ENCODE assay signal across 12 mouse cellular contexts in the genomic region with DNA sequence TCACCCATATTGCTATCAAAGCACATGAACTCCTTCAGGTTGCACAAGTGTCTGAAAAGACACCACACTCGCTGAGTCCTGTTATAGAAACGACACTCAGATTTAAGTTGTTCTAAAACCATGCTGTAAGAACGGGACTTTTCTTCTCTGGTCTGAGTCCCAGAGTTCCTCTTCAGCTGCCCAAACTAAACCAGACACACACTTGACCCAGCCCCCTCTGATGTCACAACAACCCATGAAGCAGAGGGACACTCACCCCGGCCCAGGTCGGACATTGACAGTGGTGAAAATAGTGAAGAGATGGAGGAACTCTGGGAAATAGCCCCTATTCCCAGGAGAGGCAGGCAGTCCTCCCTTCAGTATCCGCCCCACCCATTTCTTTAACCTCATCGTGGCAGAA. TPM values are rescaled to one million over a fixed set of nuclear protein-coding genes. Genes with fewer than 3 reads are reported as not detected.
DNase-seq lines count a peak whose midpoint lies in the region; ATAC-seq and TF ChIP-seq lines count a peak whose summit lies in the region.
"Had no signal": no experiment of that assay in that cellular context is flagged by ENCODE, and none has a peak within 500 bp of the region (broad histone marks: within the 10 kb centered on the region; RNA-seq: fewer than 3 reads in every experiment).

No protein-coding gene starts in this region.

- H3K4me2 ChIP-seq in hindbrain, embryonic 13.5 days = peak overlapping the region; percentile 72
- H3K4me2 ChIP-seq in neural tube, embryonic 12.5 days (replicated peaks) = 0 out of 2 replicates have a peak overlapping the region, but pooled peaks have one; percentile 59
- H3K4me2 ChIP-seq in limb, embryonic 12.5 days = 0 out of 2 replicates have a peak overlapping the region, but pooled peaks have one; percentile 62

- H3K36me3 ChIP-seq in hindbrain, embryonic 13.5 days = no peaks in the 10 kb centered on the region
- no peaks in the 10 kb centered on the region for H3K36me3 ChIP-seq in hindbrain, embryonic 10.5 days
- no peaks in the 10 kb centered on the region for H3K36me3 ChIP-seq in neural tube, embryonic 12.5 days
- H3K36me3 ChIP-seq in limb, embryonic 12.5 days = no peaks in the 10 kb centered on the region
- no peaks in the 10 kb centered on the region for H3K36me3 ChIP-seq in thymus, adult 2 months (ENCODE audit: control insufficient read depth, insufficient read depth, low read length)

- H3K27ac ChIP-seq in hindbrain, embryonic 13.5 days = no peak overlapping the region
- H3K27ac ChIP-seq in hindbrain, embryonic 10.5 days = no peak overlapping the region
- no peak overlapping the region for H3K27ac ChIP-seq in neural tube, embryonic 12.5 days
- H3K27ac ChIP-seq in limb, embryonic 12.5 days = no peak overlapping the region
- no peak overlapping the region; the same call in 1 of the 2 replicates for H3K27ac ChIP-seq in thymus, adult 2 months (ENCODE audit: control insufficient read depth, insufficient read depth, low read length)

- no peaks in the 10 kb centered on the region for H3K9me3 ChIP-seq in hindbrain, embryonic 13.5 days
- H3K9me3 ChIP-seq in hindbrain, embryonic 10.5 days = no peaks in the 10 kb centered on the region
- H3K9me3 ChIP-seq in neural tube, embryonic 12.5 days = no peaks in the 10 kb centered on the region
- H3K9me3 ChIP-seq in limb, embryonic 12.5 days = no peaks in the 10 kb centered on the region

- no peak for TF ChIP-seq POLR2A in thymus, adult 2 months (IDR thresholded peaks at IDR 0.05; ENCODE audit: control insufficient read depth, extremely low read depth, insufficient read depth, low read length, poor library complexity)

- no peak for TF ChIP-seq CTCF in thymus, adult 2 months (IDR thresholded peaks at IDR 0.05; ENCODE audit: borderline replicate concordance, control insufficient read depth, extremely low read depth, insufficient read depth, low read length, poor library complexity)

- H3K9ac ChIP-seq in hindbrain, embryonic 13.5 days = no peak overlapping the region
- no peak overlapping the region for H3K9ac ChIP-seq in neural tube, embryonic 12.5 days
- no peak overlapping the region for H3K9ac ChIP-seq in limb, embryonic 12.5 days (replicated peaks)

- H3K27me3 ChIP-seq in hindbrain, embryonic 13.5 days = peaks cover 23% of the 10 kb centered on the region
- H3K27me3 ChIP-seq in hindbrain, embryonic 10.5 days (ENCODE audit: insufficient read depth, poor library complexity, severe bottlenecking) = peaks cover 16% of the 10 kb centered on the region
- H3K27me3 ChIP-seq in neural tube, embryonic 12.5 days (replicated peaks) = no peaks in the 10 kb centered on the region
- H3K27me3 ChIP-seq in limb, embryonic 12.5 days = peaks cover 15% of the 10 kb centered on the region
- H3K27me3 ChIP-seq in thymus, adult 2 months (ENCODE audit: control insufficient read depth, insufficient read depth, low read length) = peaks cover 5% of the 10 kb centered on the region; the same call in 1 of the 2 replicates

- no peak overlapping the region for H3K4me3 ChIP-seq in hindbrain, embryonic 13.5 days
- H3K4me3 ChIP-seq in hindbrain, embryonic 10.5 days = no peak overlapping the region
- no peak overlapping the region for H3K4me3 ChIP-seq in neural tube, embryonic 12.5 days
- H3K4me3 ChIP-seq in limb, embryonic 12.5 days (replicated peaks) = peak overlapping the region; percentile 41; the same call in 1 of the 2 replicates
- H3K4me3 ChIP-seq in thymus, adult 2 months (ENCODE audit: control insufficient read depth, insufficient read depth, low read length) = no peak overlapping the region

- ATAC-seq in hindbrain, embryonic 13.5 days (ENCODE audit: low FRiP score) = no peak
- no peak for ATAC-seq in neural tube, embryonic 12.5 days (ENCODE audit: low FRiP score, low read depth)
- no peak for ATAC-seq in limb, embryonic 12.5 days (ENCODE audit: insufficient number of reproducible peaks, insufficient read depth, low FRiP score, low TSS enrichment, low read depth)

- WGBS in hindbrain, embryonic 13.5 days = 77% methylated on average over 7 of the region's 7 CpGs
- 77% methylated on average over 7 of the region's 7 CpGs for WGBS in hindbrain, embryonic 10.5 days
- 72% methylated on average over 7 of the region's 7 CpGs for WGBS in neural tube, embryonic 12.5 days
- 73% methylated on average over 7 of the region's 7 CpGs for WGBS in limb, embryonic 12.5 days
- WGBS in thymus, adult 2 months = 53% methylated on average over 7 of the region's 7 CpGs

- DNase-seq in hindbrain, embryonic 10.5 days (ENCODE audit: low spot score) = no peak
- no peak for DNase-seq in neural tube, embryonic 10.5 days (ENCODE audit: extremely low spot score, low spot score)
- no peak for DNase-seq in embryo, embryonic 10.5 days (ENCODE audit: low spot score)
- no peak for DNase-seq in thymus, adult 2 months
- DNase-seq: gastrocnemius, postnatal 25 days; right cerebral cortex, adult 18-20 months had no signal

- H3K4me1 ChIP-seq in hindbrain, embryonic 13.5 days (replicated peaks) = peaks cover 5% of the 10 kb centered on the region; the same call in 1 of the 2 replicates
- H3K4me1 ChIP-seq in hindbrain, embryonic 10.5 days (replicated peaks) = 0 out of 2 replicates have a peak, but pooled peaks cover 9% of the 10 kb centered on the region
- H3K4me1 ChIP-seq in neural tube, embryonic 12.5 days = no peaks in the 10 kb centered on the region
- H3K4me1 ChIP-seq in limb, embryonic 12.5 days (replicated peaks) = peaks cover 3% of the 10 kb centered on the region; the same call in 1 of the 2 replicates
- peaks cover 8% of the 10 kb centered on the region; the same call in 1 of the 2 replicates for H3K4me1 ChIP-seq in thymus, adult 2 months (replicated peaks; ENCODE audit: control insufficient read depth, insufficient read depth, low read length)

RNA-seq across cellular contexts. Expression of gene BC051142, which starts 7.1 kb away (rescaled TPM):
- 3.6 and 4.1 TPM in 2 replicates for polyA plus RNA-seq in hindbrain, embryonic 13.5 days (2015; fragmentation: Nextera tagmentation; extraction: Ambion mirVana)
- 1.4 and 2.0 TPM in 2 replicates for polyA plus RNA-seq in hindbrain, embryonic 10.5 days (2016; fragmentation: Nextera tagmentation; extraction: Ambion mirVana)
- polyA plus RNA-seq in neural tube, embryonic 12.5 days (2016; fragmentation: Nextera tagmentation; extraction: Ambion mirVana) = 1.4 and 1.6 TPM in 2 replicates
- polyA plus RNA-seq in limb, embryonic 12.5 days (2016; fragmentation: Nextera tagmentation; extraction: Ambion mirVana) = 0.40 and 1.3 TPM in 2 replicates
- polyA plus RNA-seq in thymus, adult 2 months (2012; rRNA removed) = 1.2 and 1.4 TPM in 2 replicates
- polyA plus RNA-seq: heart, embryonic 16.5 days had no signal

RNA-seq across cellular contexts. Expression of gene Btnl1, which starts 14.6 kb away (rescaled TPM):
- not detected in 2 replicates for polyA plus RNA-seq in hindbrain, embryonic 13.5 days (2015; fragmentation: Nextera tagmentation; extraction: Ambion mirVana)
- polyA plus RNA-seq in hindbrain, embryonic 10.5 days (2016; fragmentation: Nextera tagmentation; extraction: Ambion mirVana) = not detected in 2 replicates
- polyA plus RNA-seq in neural tube, embryonic 12.5 days (2016; fragmentation: Nextera tagmentation; extraction: Ambion mirVana) = not detected in 2 replicates
- not detected in 2 replicates for polyA plus RNA-seq in limb, embryonic 12.5 days (2016; fragmentation: Nextera tagmentation; extraction: Ambion mirVana)
- polyA plus RNA-seq in thymus, adult 2 months (2012; rRNA removed) = 0.54 and 0.83 TPM in 2 replicates
- polyA plus RNA-seq: cerebellum, adult 2 months; neural tube, embryonic 14.5 days had no signal

RNA-seq across cellular contexts. Expression of gene Btnl2, which starts 36.9 kb away (rescaled TPM):
- polyA plus RNA-seq in hindbrain, embryonic 13.5 days (2015; fragmentation: Nextera tagmentation; extraction: Ambion mirVana) = not detected in 2 replicates
- polyA plus RNA-seq in hindbrain, embryonic 10.5 days (2016; fragmentation: Nextera tagmentation; extraction: Ambion mirVana) = not detected in 2 replicates
- polyA plus RNA-seq in neural tube, embryonic 12.5 days (2016; fragmentation: Nextera tagmentation; extraction: Ambion mirVana) = not detected in 2 replicates
- not detected in 2 replicates for polyA plus RNA-seq in limb, embryonic 12.5 days (2016; fragmentation: Nextera tagmentation; extraction: Ambion mirVana)
- 1.3 and 1.4 TPM in 2 replicates for polyA plus RNA-seq in thymus, adult 2 months (2012; rRNA removed)
- polyA plus RNA-seq: cerebellum, adult 2 months; neural tube, embryonic 14.5 days had no signal
